Mouse (Mus musculus): Measurements from ENCODE around the gene Adssl1.
A peak's percentile ranks its signal among the peaks of the same experiment; 100 is the strongest.

The Adssl1 gene

DNA sequence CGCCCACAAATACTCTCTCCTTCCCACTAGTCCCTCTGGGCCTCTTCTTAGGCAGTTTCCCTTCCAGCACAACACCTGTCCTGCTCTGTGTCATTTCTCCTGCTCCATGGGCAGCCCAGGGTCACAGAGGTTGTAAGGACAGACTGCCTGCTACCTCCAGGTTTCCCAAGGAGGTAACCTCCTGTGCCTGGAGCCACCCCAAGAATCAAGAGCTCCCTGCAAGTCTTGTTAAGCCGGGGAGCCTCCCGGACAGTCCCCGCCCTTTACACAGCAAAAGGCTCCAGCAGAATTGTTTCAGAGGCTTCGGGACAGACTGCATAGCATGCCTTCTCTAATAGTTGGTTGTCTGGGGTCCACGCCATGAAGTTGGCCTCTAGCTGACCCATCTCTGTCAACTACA is 6.6 kb downstream of the Adssl1 start:
- no peak for DNase-seq

DNA sequence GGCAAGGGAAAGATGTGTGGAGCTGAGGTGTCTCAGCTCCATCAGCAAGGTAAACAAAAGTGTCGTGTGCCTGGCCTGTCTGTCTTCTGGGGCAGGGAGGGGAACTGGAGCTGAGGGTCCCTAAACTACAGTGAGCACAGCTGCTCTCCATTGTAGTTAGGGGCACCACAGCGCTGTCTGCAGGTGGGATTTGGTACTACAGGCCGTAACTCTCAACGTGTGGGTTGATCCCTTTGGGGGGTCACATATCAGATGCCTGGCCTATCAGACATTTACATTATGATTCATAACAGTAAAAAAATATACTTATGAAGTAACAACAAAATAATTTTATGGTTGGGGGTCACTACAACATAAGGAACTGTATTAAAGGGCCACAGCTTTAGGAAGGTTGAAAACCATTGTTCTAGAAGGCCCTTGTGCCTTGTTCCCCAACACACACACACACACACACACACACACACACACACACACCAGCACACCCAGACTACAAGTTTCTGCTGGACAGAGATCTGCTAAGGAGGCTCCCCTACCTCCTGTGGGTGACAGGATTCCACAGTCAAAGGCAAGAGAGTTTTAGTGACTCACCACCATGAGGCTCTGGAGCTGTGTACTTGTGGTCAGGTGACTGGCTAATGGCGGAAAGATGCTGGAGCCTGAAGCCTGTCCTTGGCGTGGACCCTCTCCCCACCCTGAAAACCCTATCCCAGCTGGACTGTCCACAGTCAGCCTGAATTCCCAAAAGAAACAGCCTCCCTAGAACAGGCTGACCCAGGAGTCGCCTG is 7.4 kb downstream of the Adssl1 start:
- no peak for DNase-seq

DNA sequence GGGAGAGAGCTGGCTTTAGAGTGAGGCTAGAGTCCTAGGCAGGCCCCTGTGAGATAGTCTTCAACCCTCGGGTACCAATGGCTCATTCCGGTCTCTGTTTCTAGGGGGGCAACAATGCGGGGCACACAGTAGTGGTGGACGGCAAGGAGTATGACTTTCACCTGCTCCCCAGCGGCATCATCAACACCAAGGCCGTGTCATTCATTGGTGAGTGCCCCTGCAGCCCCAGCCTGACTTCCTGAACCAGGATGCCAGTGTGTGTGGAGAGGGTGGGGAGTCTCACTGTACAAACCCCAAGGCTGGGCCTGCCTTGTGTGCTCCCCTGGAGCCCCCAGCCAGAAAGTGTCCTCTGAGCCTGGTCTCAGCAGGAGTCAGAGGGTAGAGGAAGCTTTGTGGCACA is 8.4 kb downstream of the Adssl1 start:
- no peak for DNase-seq

DNA sequence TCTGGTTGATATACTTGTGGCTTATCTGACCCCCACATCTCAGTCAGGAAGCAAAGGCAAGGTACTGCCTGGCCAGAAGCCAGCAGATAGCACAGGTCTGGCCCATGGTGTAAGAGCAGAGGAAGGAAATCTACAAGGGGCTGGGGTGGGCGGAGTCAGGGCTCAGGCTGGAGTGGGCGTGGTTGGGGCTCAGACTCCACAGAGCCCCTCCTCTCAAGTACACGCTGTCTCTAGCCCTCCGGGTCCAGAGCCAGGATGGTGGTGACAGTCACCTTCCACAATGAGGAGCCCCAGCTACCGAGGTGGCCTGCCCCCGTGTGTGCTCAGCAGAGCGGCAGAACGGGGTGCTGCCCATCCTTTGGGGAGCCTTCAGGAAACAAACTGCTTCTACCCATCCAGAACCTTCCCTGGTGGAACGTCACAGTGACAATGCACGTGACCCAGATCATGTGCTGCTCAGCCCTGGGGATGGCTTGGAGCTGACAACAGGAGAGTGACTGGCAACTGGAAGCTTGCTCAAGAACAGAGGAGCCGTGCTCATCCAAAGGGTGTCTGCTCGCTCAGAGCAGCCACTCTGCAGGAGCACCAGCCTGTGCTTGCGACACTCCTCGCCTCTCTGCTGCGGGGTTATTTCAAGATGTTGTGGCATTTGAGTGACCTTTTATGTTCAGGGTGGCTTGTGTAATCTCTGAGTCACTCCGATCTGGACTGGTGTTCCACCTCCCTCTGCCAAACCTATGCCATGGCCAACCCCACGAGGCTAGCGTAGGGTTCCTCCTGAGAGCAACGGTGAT is 9.3 kb downstream of the Adssl1 start:
- DNase-seq: peak; percentile 68

DNA sequence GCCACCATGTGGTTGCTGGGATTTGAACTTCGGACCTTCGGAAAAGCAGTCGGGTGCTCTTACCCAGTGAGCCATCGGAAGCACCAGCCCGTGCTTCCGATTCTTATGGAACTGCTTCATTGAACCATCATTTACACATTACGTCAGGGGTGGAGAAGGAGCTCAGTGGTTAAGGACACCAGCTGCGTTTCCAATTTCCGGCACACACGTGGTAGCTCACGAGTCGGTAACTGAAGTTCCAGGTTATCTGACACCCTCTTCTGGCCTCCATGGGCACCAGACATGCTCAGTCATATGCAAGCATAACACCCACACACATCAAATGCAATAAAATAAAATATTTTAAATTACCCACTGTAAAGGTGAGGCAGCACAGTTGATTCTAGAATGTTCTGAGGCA is 10.2 kb downstream of the Adssl1 start:
- DNase-seq: no peak

DNA sequence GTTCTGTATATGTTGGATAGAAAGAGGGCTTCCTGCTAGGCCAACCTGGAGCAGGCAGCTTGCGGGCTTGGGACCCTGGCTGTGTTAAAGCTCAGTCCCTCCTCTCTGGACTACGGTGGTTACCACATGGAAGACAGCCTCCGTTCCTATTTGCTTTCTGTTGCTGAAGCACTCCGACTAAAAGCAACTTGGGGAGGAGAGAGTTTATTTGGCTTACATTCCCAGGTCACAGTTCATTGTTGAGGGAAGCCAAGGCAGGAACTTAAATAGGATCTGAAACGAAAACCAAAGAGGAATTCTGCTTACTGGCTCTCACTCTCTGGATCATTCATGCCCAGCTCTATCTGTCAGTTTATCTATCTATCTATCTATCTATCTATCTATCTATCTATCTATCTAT is 11.0 kb downstream of the Adssl1 start:
- DNase-seq: no peak

DNA sequence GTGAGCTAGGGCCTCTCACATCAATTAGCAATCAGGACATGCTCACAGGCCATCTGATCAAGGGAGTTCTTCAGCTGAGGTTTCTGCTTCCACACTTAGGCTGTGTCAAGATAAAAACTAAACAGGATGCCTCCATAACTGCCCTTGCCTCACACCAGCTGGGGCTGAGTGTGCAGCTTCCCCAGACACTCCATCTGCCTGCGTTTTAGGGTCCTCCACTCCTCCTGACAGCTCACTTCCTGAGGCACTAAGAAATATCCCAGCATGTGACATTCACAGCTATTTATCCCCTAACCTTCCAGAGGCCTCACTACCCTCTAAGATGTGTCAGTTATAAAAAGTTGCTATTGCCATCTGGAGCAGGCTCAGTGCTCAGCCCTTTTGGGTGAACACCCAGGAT is 11.6 kb downstream of the Adssl1 start:
- DNase-seq: no peak

DNA sequence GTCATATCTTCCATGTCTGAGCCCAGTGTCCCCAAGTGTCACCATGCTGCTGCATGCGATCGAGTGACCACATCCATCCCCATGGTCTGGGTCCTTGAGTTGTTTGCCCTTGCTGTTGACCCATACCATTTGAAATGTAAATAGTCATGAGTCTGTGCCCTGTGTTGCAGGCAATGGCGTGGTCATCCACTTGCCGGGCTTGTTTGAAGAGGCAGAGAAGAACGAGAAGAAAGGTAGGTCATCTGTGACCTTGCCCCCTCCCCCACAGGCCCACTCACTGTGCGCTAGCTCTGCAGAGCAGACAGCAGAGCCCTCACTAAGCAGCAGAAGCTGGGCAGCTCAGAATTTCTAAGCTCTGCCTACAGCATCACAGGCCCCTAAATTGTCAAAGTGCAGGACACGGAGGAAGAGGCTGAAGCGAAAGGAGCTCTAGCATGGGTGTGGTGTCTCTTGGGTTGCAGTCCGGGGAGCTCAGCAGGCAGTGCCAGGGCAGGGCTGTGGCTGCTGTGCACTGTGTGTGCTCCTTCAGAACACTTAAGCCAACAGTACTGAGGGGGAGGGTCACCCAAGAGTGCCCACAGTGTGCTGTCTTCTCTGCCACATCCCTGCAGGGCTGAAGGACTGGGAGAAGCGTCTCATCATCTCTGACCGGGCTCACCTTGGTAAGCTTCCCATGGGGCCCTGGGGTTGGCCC is 12.4 kb downstream of the Adssl1 start:
- DNase-seq: no peak

DNA sequence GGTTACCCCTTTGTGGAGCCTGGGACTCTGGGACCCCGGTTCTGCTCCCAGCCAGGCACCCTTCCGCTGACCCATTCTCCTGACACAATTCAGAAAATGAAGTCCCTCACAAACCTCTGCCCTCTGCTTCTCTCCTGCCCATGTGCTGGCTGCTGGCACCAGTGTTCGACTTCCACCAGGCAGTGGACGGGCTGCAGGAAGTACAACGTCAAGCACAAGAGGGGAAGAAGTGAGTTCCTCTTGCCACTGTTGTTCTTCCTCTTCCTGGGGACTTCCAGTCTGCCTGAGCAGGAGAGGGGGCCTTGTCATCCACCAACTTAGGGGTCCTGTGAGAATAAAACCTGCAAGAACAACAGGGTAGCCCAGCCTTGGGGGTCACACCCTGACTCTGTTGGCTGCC is 13.1 kb downstream of the Adssl1 start:
- no peak for DNase-seq

DNA sequence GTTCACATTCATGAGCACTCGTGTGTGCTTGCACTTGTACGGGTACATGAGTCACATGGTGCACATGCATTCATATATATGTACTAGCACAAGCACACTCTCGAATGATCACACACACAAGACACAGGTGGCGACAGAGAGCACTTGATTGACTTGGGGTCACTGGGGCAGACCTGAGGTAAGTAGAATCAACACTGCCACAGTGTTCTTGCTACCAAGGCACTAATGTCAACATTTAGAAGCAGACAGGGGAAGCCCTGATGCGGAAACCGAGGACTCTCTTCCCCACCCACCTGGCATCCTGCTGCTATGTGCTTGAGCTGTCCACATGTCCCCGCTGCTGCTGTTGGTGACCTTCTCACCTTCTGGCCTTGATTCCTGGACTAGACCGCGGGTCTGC is 13.8 kb downstream of the Adssl1 start:
- no peak for DNase-seq

DNA sequence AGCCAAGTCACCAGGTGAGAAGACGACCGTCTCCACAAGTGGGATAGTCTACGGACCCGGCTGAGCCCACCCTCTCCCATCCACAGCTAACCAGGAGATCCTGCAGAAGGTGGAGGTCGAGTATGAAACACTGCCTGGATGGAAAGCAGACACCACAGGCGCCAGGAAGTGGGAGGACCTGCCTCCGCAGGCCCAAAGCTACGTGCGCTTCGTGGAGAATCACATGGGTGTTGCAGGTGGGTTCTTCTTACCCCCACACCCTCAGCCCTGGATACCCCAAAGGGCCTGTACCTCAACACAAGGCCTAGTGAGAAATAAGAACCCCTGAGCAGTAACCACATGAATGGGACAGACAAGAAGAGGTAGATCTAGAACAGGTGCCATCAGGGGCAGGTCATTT is 19.7 kb downstream of the Adssl1 start:
- DNase-seq: no peak

DNA sequence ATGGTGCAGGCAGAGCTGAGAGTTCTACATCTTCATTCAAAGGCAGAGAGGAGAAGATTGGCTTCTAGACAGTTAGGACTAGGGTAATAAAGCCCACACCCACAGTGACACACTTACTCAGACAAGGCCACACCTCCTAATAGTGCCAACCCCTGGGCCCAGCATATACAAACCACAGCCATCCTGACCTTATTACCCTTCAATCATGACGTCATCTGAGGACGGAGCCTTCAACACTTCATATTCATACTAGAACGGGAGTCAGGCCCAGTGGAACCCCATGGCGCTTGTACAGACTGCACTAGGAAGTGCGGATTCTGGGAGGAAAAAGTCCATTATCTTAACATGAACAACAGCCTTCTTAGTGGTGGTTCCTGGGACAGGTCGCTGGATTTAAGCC is 23.3 kb downstream of the Adssl1 start:
- peak; percentile 69 for DNase-seq

DNA sequence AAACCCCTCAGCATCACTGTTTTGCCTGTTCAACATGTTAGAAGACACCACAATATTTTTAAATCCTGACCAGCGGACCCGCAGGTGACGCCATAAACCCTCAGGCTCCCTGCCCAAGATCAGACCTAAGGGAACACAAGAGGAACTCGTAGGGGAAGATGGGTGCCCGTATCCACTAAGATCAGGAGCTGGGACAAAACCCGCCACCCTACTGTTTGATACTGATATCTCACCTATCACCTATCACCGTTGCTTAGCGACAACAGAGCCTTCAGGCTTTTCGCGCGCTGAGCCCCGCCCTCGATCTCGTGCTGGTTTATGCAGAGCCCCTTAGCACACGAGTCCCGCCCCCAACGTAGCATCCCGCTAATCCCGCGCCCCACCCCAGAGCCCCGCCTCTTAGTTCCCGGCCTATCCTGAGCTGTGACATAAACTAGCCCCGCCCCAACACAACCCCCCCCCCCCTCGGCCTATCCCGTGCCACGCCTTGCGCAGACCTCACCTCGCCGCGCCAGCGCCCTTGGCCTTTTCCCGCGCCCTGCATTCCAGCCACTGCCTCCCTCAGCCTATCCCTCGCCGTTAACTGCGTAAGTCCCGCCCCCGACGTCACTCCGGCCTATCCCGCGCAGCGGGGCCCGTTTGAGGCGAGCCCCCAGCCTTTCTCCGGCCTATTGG is 24.5 kb downstream of the Adssl1 start, which contains the start of gene Siva1:
Siva1 (plus strand) TSS at position 500 of the 675 bp plus-strand sequence.
- DNase-seq: peak; percentile 100

DNA sequence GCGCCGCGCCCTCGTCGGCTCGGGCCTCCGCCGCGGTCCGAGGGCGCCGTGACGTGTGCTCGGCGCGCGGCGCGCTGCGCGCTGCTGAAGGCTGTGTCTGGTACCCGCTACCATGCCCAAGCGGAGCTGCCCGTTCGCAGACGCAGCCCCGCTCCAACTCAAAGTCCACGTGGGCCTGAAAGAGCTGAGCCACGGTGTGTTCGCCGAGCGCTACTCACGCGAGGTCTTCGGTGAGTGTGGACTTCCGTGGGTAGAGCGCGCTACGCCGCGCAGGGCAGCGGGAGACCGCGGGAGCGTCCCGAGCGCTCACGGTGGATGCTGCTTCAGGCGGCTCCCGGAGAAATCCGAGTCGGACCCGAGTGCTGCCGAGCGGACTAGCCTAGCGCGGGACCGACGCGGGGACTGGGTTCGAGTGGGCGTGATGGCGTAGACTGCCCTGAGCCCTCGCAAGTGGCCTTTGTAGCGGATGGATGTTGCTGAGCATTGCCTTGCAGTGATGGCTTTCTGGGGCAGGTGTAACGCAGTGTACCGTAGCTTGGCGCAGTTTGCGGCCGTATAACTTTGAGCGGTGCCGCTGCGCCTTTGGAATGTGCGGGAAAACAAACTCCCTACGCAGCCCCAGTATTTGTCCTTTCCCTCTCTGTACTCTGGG is 25.1 kb downstream of the Adssl1 start:
- DNase-seq: no peak

DNA sequence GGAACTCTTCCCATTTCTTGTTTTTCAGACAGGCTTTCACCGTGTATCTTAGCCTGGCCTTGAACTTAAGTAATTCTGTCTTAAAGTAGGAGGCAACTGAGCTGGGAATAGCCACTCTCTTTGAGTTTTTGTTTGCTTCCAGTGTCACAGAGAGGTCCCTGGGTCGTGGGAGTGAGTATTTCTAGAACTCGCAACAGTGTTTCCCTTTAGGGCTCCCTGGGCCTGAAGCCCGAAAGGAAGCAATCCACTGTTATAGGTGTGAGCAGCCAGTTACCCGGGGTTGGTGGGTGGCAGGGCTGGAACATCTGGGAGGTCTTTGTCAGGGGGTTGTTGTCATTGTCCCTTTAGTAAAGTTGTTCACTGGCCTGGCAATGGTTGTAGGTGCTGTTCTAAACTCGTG is 26.3 kb downstream of the Adssl1 start:
- no peak for DNase-seq

DNA sequence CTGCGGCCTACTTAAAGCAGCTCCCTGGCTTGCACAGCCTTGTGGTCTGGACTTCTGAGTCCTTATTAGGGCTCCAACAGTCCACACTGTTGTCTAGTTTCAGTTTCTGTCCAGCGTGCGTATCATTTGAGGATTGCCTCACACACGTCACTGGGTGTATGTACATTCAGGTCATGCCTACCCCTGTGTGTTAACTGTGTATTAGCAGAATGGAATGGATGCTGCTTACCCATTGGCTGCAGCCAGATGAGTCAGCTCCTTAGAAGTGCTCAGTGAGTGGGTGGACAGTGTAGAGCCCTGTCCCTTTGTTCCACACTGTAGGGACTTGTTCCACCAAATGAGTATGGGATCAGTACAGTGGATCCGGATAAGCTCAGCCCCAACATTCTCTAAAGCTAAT is 28.2 kb downstream of the Adssl1 start:
- no peak for DNase-seq

DNA sequence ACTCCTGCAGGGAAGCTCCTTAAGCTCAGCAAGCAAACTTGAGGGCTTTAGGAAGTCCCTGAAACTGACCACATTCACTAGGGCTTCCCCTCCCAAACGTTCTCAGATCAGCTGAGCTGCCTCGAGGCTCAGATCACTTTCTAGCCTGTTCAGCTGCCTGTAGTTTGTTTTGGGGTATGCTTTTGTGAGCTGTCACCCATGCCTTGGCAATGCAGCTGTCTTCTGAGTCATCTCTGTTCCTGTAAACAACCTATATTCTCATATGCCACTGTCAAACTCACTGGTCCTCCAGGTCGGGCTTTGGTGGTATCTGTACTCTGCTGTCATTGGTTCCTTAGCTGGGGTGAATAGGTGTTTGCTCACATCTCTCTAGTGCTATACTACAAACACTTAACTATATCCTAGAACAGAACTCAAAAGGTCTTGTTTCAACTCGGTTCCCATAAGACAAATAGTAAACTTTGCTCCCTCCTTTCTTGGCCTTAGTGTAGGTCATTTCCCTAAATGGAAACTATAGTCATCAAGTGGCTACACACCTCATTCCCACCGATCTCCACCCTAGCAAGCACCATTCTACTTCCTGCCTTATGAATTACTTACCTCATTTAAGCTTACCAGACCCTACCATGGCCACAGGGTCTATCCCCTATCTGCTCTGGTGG is 32.1 kb downstream of the Adssl1 start:
- no peak for DNase-seq

DNA sequence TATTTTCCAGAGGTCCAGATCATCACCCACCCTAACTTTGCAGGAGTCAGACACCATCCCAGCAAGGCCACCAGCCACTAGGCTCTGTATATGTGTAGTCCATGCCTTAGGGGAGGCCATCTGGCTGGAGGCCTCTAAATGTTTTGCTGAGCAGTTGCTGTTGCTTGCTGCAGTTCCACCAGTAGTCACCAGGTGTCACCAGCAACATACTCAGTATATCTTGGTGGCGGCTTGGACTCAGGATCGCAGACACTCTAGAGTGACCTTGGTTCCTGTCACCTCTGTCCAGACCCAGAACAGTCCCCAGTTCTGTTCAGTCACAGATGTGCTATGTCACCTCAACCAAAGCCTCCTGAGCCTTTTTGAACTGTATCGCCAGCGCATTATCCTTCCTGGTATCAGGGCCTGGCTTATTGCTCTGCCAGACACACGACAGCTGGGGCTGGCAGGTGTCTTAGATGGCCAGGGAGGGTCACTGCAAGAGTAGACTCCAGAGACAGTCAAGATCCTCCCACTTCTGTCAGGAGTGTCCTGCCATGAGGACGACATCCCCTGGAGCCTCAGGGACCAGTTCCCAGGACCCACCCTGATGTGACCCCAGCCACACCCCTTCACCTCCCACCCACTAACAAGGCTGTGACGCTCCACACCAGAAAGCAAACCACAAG is 33.4 kb downstream of the Adssl1 start:
- peak; percentile 88 for DNase-seq

DNA sequence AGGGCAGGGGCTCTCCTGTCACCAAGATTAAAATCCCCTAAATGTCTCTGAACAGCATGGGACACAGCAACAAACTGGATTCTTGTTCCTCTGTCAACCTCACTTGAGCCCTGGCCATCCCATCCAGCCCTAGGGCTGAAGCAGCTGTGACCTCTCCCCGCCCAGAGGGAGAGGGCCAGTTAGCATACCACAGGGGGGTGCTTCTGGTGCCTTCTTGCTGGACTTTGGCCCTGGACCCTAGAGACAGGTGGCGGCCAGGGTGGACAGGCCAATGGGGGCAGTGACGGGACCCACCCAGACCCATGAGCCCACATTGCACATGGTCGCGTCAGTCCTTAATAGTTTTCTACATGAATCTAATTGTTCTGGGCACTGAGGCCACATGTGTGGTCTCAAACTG is 34.2 kb downstream of the Adssl1 start:
- no peak for DNase-seq

DNA sequence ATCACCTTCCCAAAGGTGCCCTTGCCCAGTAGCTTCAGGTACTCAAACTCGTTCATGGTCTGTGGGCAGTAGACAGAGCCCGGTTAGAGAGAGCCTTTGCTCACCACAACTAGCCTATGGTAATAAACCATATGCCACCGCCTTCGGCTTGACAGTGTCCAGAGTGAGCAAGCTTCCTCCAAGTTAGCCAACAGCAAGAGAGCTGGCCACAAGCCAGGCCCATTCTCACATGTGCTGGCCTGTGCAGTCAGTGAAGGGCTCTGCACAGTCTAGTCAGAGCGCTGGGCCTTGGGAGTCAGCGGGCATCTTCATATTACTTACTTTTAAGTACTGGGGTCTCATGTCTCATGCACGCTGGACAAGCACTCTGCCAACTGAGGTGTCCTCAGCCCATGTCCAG is 38.8 kb downstream of the Adssl1 start:
- peak; percentile 78 for DNase-seq

DNA sequence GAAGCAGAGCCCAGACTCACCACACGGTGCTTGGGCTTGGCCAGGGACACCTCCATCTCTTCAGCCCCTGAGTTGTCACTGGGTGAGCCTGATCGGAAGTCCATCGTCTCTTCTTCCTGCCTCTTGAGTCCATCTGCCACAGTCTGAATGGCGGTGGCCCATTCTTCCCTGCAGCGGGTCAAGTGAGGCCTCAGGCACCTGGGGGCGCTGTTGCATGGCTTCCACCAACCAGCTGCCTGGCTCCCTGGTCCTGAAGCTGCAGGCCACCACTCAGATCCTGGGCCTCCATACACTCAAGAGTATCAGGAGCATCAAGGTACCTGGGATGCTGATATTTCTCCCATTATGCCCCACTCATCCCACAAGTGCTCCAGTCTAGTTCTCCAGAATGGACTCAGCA is 39.3 kb downstream of the Adssl1 start:
- peak; percentile 73 for DNase-seq

All from cerebellum, adult 9-11 months (tissue).